Mouse (Mus musculus): Measurements from ENCODE around the gene Ppif.
A peak's percentile ranks its signal among the peaks of the same experiment; 100 is the strongest.

The Ppif gene

DNA sequence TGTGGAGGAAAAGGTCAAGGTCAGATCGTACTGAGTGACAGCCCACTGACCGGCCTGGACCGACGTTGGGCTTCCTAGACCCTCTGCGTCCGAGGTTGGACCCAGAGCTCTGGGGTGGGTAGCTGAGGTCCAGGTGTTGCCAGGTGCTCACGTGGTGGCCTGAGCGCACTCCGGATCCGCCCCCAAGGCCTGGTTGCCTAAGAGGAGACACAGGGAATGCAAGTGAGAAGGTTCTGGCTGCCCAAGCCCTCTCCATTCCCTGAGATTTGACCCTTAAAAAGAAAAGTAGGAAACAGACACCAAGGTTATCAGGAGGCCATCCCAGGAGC is 579 bp downstream of the Ppif start:
- DNase-seq (ENCODE audit: low read depth in 1 of 2, low spot score in 2 of 2) = no peak

GRCm38 (mm10) chr14:25695059-25695458 is 1.1 kb downstream of the Ppif start:
- DNase-seq (ENCODE audit: low read depth in 1 of 2, low spot score in 2 of 2) = no peak

GRCm38 (mm10) chr14:25696356-25696755 is 2.4 kb downstream of the Ppif start:
- no peak for DNase-seq (ENCODE audit: low read depth in 1 of 2, low spot score in 2 of 2)

DNA sequence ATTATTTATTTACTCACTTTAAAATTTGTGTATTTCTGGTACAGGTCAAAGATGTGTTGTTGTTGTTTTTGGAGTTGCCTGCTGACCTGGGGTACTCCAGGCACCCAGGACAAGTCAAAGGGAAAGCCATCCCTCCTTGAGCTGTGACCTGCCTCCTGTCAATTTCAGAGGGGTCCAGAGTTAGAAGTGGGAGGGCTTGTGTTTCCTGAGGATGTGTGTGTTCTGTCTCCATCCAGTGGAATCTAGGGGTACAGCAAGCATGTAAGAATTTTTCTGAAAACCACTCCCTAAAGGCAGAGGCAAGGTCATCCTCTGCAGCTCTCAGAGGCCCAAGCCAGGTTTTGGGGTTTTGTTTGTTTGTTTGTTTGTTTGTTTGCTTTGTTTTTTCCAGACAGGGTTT is 8.0 kb downstream of the Ppif start:
- no peak for DNase-seq (ENCODE audit: low read depth in 1 of 2, low spot score in 2 of 2)

GRCm38 (mm10) chr14:25707691-25708181 is 13.8 kb downstream of the Ppif start:
- peak in 1 of 2 experiments; percentile 24 for DNase-seq (ENCODE audit: low read depth in 1 of 2, low spot score in 2 of 2)

DNA sequence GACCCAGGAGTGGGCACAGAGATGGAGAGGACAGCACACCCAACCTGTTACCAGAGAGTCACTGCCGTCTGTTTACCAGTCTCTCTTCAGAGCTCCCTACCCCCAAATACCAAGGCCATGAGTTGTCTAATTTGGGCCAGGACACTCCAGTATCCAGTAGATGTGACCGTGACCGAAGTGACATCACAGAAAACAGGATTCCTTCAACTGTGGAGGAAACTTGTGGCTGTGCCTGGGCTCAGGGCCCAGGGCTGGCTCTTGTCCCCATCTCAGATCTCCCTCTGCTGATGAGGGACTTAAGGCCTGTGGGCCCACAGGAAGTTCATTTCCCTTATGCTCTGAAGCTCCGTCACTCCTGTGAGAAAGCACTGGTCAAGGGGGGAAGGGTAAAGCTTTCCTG is 14.5 kb downstream of the Ppif start:
- no peak for DNase-seq (ENCODE audit: low read depth in 1 of 2, low spot score in 2 of 2)

GRCm38 (mm10) chr14:25708917-25709316 is 15.0 kb downstream of the Ppif start:
- DNase-seq (ENCODE audit: low read depth in 1 of 2, low spot score in 2 of 2) = no peak

GRCm38 (mm10) chr14:25710073-25710472 is 16.1 kb downstream of the Ppif start:
- no peak for DNase-seq (ENCODE audit: low read depth in 1 of 2, low spot score in 2 of 2)

GRCm38 (mm10) chr14:25710681-25711080 is 16.7 kb downstream of the Ppif start:
- no peak for DNase-seq (ENCODE audit: low read depth in 1 of 2, low spot score in 2 of 2)

DNA sequence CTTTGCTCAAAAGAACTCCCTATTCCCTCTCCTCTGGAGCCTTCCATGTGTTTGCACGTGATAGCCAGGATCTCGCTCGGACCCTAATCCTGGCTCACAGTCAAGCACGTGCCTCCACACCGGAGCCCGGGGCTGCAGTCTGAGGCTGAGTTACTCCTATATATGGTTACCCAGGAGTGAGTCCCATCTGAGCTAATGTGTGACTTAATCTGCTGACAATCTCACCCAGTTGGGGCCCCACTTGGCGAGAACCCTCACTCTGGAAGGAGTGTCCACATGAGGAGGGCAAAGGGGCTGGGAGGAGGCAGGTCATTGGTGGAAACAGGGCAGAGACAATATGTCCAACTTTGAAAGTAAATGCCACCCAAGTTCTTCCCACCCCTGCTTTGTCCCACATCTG is 17.2 kb downstream of the Ppif start:
- DNase-seq (ENCODE audit: low read depth in 1 of 2, low spot score in 2 of 2) = no peak

DNA sequence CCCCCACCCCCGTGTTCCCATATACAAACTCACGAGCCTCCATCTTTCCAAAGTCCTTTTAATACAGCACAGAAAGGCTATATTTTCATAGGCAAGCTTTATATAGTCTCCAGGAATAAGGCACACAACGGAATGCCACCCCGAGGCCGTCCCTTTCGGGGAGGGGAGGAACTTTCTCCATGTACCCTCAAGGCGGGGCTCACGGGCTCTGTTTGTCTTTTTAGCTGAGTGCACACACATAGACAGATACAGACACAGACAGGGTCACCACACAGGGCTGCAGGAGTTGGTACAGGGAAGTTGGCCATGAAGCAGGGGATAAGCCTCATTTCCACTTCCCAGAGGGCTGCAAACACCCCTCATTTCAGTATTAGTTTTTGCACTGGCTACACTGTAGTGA is 17.6 kb downstream of the Ppif start:
- DNase-seq (ENCODE audit: low read depth in 1 of 2, low spot score in 2 of 2) = no peak

DNA sequence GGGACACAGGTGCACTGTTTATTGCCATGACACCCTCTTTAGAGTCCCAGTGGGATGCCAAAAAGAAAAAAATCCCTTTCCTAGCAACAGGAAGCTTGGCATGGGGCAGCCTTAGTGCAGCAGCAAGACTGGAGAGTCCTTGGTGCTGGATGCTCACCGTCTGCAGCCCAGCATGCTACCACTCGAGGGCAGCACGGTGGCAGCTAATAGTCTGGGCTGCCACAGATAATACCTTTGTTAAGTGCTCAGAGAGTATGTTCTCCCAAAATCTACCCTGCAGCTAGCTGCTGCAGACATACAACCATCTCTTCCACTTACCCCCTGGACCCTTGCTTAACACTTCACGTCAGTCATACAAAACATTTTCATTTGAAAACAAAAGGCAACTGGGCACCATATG is 19.5 kb downstream of the Ppif start:
- DNase-seq (ENCODE audit: low read depth in 1 of 2, low spot score in 2 of 2) = no peak

- DNase-seq (ENCODE audit: low read depth in 1 of 2, low spot score in 2 of 2) = no peak
Measured at GRCm38 (mm10) chr14:25716528-25716927, 22.6 kb downstream of the Ppif start.

DNA sequence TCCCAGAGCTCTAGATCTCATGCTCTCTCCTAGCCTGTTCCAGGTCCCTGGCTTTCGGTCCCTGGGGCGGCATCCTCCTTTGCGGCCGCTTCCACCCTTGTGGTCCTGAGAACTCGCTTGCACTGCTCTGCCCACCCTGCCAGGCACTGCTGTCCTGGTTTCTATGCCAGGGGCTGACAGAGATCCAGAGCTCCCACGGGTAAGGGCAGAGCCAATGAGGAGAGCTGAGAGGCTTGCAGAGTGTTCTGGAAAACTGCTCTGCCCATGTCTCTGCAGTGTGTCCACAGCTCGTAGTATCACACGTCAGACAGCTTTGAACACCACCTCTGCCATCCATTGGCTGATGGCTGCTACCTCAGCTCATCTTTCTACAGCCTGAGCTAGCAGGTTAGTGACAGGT is 23.8 kb downstream of the Ppif start:
- DNase-seq (ENCODE audit: low read depth in 1 of 2, low spot score in 2 of 2) = no peak

DNA sequence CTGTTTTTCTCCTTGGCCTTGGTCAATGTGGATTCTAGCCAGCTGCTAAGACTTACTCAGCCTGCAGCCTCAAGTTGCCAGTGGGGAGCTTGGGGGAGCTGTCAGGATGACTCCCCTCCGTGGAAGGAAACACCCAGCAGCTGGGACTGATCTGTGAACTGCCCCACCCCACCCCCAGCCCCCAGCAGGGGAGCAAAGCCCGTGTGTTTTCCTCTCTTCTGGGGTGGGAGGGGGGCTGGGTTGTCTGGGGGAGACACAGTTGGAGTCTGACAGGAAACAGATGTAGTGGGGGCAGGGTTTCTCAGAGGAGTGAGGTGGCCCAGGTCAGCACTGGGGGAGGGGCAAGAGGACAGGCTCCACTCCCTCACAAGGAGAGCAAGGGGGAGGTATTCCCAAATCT is 24.5 kb downstream of the Ppif start:
- DNase-seq (ENCODE audit: low read depth in 1 of 2, low spot score in 2 of 2) = no peak

DNA sequence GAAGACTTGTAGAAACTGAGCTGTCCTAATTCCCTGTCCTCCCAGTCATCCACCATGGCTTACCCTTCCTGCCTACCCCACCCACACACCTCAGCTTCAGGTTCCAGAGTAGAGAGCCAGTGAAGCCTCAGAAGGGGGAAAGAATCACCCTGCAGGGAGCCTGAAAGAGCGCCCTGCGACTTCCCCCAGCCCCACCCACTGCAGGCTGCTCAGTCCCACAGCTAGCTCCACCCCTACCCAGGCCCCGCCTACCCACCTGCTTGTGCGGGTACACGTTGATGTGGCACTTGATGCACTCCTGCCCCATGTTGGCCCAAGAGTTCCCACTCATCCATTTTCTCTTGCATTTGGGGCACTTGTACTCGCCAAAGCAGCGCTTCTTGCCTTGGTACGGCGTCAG is 25.4 kb downstream of the Ppif start:
- DNase-seq (ENCODE audit: low read depth in 1 of 2, low spot score in 2 of 2) = no peak

- DNase-seq (ENCODE audit: low read depth in 1 of 2, low spot score in 2 of 2) = no peak
Measured at GRCm38 (mm10) chr14:25720962-25721707, 27.2 kb downstream of the Ppif start.

GRCm38 (mm10) chr14:25725032-25725497 is 31.1 kb downstream of the Ppif start:
- no peak for DNase-seq (ENCODE audit: low read depth in 1 of 2, low spot score in 2 of 2)

DNA sequence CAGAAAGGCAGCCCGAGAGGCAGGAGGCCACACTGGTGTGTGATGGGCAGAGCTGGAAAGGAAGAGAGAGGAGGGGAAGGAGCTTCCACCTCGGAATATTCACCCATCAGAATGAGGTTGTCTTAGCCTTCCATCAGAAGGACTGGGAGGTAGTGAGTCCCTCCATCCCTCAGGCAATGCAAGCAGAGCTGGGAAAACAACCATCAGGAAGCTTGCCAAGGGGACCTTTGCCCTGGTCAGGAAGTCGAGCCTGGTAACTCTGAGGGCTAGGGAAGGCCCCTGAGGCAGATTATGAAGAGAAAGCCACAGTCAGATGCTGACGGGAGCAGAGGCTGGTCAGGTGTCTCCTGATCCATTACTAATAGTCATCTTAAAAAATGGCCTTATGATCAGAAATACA is 31.7 kb downstream of the Ppif start:
- DNase-seq (ENCODE audit: low read depth in 1 of 2, low spot score in 2 of 2) = no peak

DNA sequence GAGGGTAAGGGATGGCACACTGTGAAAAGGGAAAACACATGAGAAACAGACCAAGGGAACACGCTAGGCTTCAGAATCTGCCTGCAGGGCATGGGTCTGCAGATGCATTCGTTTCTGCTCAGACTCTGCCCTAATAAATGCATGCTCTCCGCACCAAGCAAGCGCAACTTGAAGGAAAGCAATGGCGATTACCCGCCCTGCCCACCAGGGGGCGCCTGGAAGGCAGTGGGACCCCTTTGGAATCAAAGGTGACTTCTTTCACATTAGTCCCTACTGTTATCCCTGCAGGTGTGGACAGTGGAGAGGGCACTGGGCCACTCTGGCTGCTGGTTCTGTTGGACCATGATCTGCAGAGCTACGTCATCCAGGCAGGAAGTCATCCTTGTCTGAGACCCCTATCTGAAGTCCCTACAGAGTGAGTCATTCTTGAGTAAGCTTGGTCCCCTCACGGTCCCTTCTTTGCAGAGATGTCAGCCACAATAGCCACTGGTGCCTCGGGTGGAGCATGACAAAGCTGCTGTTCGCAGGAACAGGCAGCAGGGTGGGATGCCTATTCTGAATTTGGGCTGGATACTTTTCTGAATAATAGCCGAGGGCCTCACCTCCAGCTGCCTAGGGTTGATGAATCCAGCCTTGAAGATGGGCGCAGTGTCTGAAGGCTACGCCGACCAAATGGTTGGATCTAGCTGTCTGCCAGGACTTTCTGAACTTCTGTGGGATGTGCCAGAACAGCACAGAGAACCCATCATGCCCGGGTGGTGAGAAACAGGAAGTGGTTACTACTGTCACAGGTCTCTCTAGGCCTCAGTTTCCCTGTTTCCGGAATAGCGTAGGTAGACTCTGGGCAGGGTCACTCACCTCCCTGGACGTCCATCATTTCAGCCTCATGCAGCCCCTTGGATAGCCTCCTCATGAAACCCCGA is 32.5 kb downstream of the Ppif start:
- DNase-seq (ENCODE audit: low read depth in 1 of 2, low spot score in 2 of 2) = no peak

GRCm38 (mm10) chr14:25727149-25727510 is 33.2 kb downstream of the Ppif start:
- DNase-seq (ENCODE audit: low read depth in 1 of 2, low spot score in 2 of 2) = no peak
